Mouse (Mus musculus) stomach, embryonic 14.5 days (tissue): ENCODE results near the gene M1ap. TPM values are rescaled to one million over a fixed set of nuclear protein-coding genes. Genes with fewer than 3 reads are reported as not detected.

ENCODE experiments used
- ATAC-seq: fragments of 200-750 bp; cut with Nextera tagmentation; 2 replicates; pipeline ENCODE4 v1.8.0; 2017; ENCODE audit warnings: low read depth, moderate TSS enrichment; ENCODE audit not compliant: insufficient number of reproducible peaks, insufficient read depth, low FRiP score
- H3K27ac ChIP-seq: fragments of 300-500 bp; sonication (generic); 2 replicates; pipeline ENCODE4 v1.5.1; 2014; ENCODE audit warnings: mild to moderate bottlenecking, low read length, moderate library complexity, mixed read lengths
- H3K27me3 ChIP-seq: fragments of 300-500 bp; sonication (generic); 2 replicates; pipeline ENCODE4 v1.6.1; 2014; ENCODE audit warnings: low read length, control low read depth, mixed read lengths; ENCODE audit not compliant: control insufficient read depth, insufficient read depth
- H3K36me3 ChIP-seq: fragments of 300-500 bp; sonication (generic); 2 replicates; pipeline ENCODE4 v1.6.1; 2014; ENCODE audit warnings: mild to moderate bottlenecking, control low read depth, low read length, moderate library complexity, mixed read lengths; ENCODE audit not compliant: control insufficient read depth, insufficient read depth
- H3K4me1 ChIP-seq: fragments of 300-500 bp; sonication (generic); 2 replicates; pipeline ENCODE4 v1.6.1; 2014; ENCODE audit warnings: low read length, control low read depth, mixed read lengths; ENCODE audit not compliant: control insufficient read depth, insufficient read depth
- H3K4me2 ChIP-seq: fragments of 300-500 bp; sonication (generic); replicated peaks from 2 replicates; pipeline ENCODE4 v1.6.1; 2014; ENCODE audit warnings: low read depth, low read length, control low read depth
- H3K4me3 ChIP-seq: fragments of 300-500 bp; sonication (generic); 2 replicates; pipeline ENCODE4 v1.5.1; 2014; ENCODE audit warnings: low read depth, low read length, control low read depth
- H3K9ac ChIP-seq: fragments of 300-500 bp; sonication (generic); replicated peaks from 2 replicates; pipeline ENCODE4 v1.6.1; 2014; ENCODE audit warnings: low read depth, mild to moderate bottlenecking, control low read depth, low read length, moderate library complexity, mixed read lengths
- H3K9me3 ChIP-seq: fragments of 300-500 bp; sonication (generic); 2 replicates; pipeline ENCODE4 v1.6.1; 2016; ENCODE audit warnings: low read depth, low read length, control low read depth; ENCODE audit not compliant: control insufficient read depth
- WGBS: fragments of 180-500 bp; shearing (Covaris S2); extraction: QIAGEN DNeasy Blood & Tissue Kit; methylation state at CpG from one replicate; pipeline ENCODE4 v1.1.7; 2014; 5-methylcytosine and 5-hydroxymethylcytosine counted together
- polyA plus RNA-seq: library from polyadenylated mRNA; unstranded; fragments of >200 nt; fragmentation: Nextera tagmentation; extraction: Ambion mirVana; gene quantifications from 2 replicates; pipeline ENCODE4 v1.2.1, GENCODE M21; 2014

Gene M1ap
- polyA plus RNA-seq, 1 experiment from 2014 or later = 0.35 TPM

- Histone ChIP-seq H3K9ac (no peak overlapping the region), H3K4me2 (no peak overlapping the region), H3K4me1 (no peaks in the 10 kb centered on the region), H3K27me3 (no peaks in the 10 kb centered on the region), H3K36me3 (no peaks in the 10 kb centered on the region), H3K9me3 (no peaks in the 10 kb centered on the region), H3K27ac (no peak overlapping the region), H3K4me3 (no peak overlapping the region)
- no peak for ATAC-seq
- WGBS = 86% methylated on average over 8 of the region's 8 CpGs
Measured at GRCm38 (mm10) chr6:83027293-83027692, 80.6 kb downstream of the M1ap start.

- H3K4me2 ChIP-seq = no peak overlapping the region
- H3K27me3 ChIP-seq = no peaks in the 10 kb centered on the region
- H3K27ac ChIP-seq = no peak overlapping the region
- no peaks in the 10 kb centered on the region for H3K36me3 ChIP-seq
- H3K4me1 ChIP-seq = no peaks in the 10 kb centered on the region
- H3K9me3 ChIP-seq = no peaks in the 10 kb centered on the region
- ATAC-seq = no peak
- H3K4me3 ChIP-seq = no peak overlapping the region
- WGBS = 36% methylated on average over 8 of the region's 9 CpGs
- H3K9ac ChIP-seq = no peak overlapping the region
Measured at GRCm38 (mm10) chr6:83027706-83028105, 81.0 kb downstream of the M1ap start.

- no peaks in the 10 kb centered on the region for H3K36me3 ChIP-seq
- 42% methylated on average over 10 of the region's 10 CpGs for WGBS
Measured at GRCm38 (mm10) chr6:83029777-83030176, 83.1 kb downstream of the M1ap start.

GRCm38 (mm10) chr6:83031111-83031510 is 84.4 kb downstream of the M1ap start:
- Histone ChIP-seq H3K9ac (no peak overlapping the region), H3K27ac (no peak overlapping the region), H3K4me2 (no peak overlapping the region), H3K27me3 (no peaks in the 10 kb centered on the region), H3K4me1 (peaks cover 9% of the 10 kb centered on the region; the same call in 1 of the 2 replicates), H3K36me3 (no peaks in the 10 kb centered on the region), H3K4me3 (no peak overlapping the region), H3K9me3 (no peaks in the 10 kb centered on the region)
- WGBS = 68% methylated on average over 7 of the region's 7 CpGs
- ATAC-seq = no peak

More at GRCm38 (mm10) chr6:83029777-83030176, 83.1 kb downstream of the M1ap start:
- Histone ChIP-seq H3K9me3 (no peaks in the 10 kb centered on the region), H3K27me3 (no peaks in the 10 kb centered on the region), H3K4me2 (no peak overlapping the region), H3K9ac (no peak overlapping the region), H3K27ac (no peak overlapping the region), H3K4me1 (no peaks in the 10 kb centered on the region; the same call in 1 of the 2 replicates), H3K4me3 (no peak overlapping the region)
- no peak for ATAC-seq

GRCm38 (mm10) chr6:83031921-83032590 is 85.4 kb downstream of the M1ap start:
- Histone ChIP-seq H3K4me1 (peaks cover 10% of the 10 kb centered on the region; the same call in 1 of the 2 replicates), H3K9me3 (no peaks in the 10 kb centered on the region), H3K27ac (no peak overlapping the region), H3K36me3 (no peaks in the 10 kb centered on the region), H3K27me3 (no peaks in the 10 kb centered on the region), H3K9ac (peak overlapping the region; percentile 53; the same call in 1 of the 2 replicates), H3K4me3 (peak overlapping the region; percentile 67), H3K4me2 (peak overlapping the region; percentile 90)
- WGBS = 36% methylated on average over 18 of the region's 18 CpGs
- ATAC-seq = no peak

GRCm38 (mm10) chr6:83032769-83033191 is 86.1 kb downstream of the M1ap start:
- peak; percentile 24; the same call in 1 of the 2 replicates for ATAC-seq
- peaks cover 10% of the 10 kb centered on the region; the same call in 1 of the 2 replicates for H3K4me1 ChIP-seq

GRCm38 (mm10) chr6:83033249-83034185 is 86.8 kb downstream of the M1ap start, which contains the start of the genes Dok1 and Loxl3:
Dok1 (minus strand) TSS chr6:83033471.
Loxl3 (plus strand) TSS chr6:83034173.
- Histone ChIP-seq H3K9me3 (no peaks in the 10 kb centered on the region), H3K27me3 (no peaks in the 10 kb centered on the region), H3K36me3 (no peaks in the 10 kb centered on the region), H3K9ac (peak within 1 kb of the TSS; percentile 53), H3K27ac (peak within 1 kb of the TSS; percentile 90), H3K4me1 (peaks cover 13% of the 10 kb centered on the region; the same call in 1 of the 2 replicates), H3K4me2 (peak within 1 kb of the TSS; percentile 90), H3K4me3 (peak within 1 kb of the TSS; percentile 67)
- peak; percentile 87 for ATAC-seq
- WGBS = under 1% methylated on average over 51 of the region's 51 CpGs

More at GRCm38 (mm10) chr6:83032769-83033191, 86.1 kb downstream of the M1ap start:
- 0 out of 2 replicates have a peak overlapping the region, but pooled peaks have one; percentile 48 for H3K27ac ChIP-seq
- H3K36me3 ChIP-seq = no peaks in the 10 kb centered on the region
- no peaks in the 10 kb centered on the region for H3K9me3 ChIP-seq
- WGBS = under 1% methylated on average over 31 of the region's 31 CpGs
- peak overlapping the region; percentile 90 for H3K4me2 ChIP-seq
- peak overlapping the region; percentile 53 for H3K9ac ChIP-seq
- no peaks in the 10 kb centered on the region for H3K27me3 ChIP-seq
- peak overlapping the region; percentile 67 for H3K4me3 ChIP-seq

- Histone ChIP-seq H3K4me1 (peaks cover 17% of the 10 kb centered on the region; the same call in 1 of the 2 replicates), H3K4me2 (peak overlapping the region; percentile 90), H3K36me3 (no peaks in the 10 kb centered on the region), H3K27me3 (no peaks in the 10 kb centered on the region), H3K27ac (peak overlapping the region; percentile 90), H3K4me3 (peak overlapping the region; percentile 67), H3K9ac (peak overlapping the region; percentile 14), H3K9me3 (no peaks in the 10 kb centered on the region)
- 21% methylated on average over 5 of the region's 5 CpGs for WGBS
- no peak for ATAC-seq
Measured at GRCm38 (mm10) chr6:83034463-83035055, 87.9 kb downstream of the M1ap start.
